ENCODE assay signal across 8 mouse cellular contexts in genomic region chr5:150233154-150233886, GRCm38 (mm10).
A peak's percentile ranks its signal among the peaks of the same experiment; 100 is the strongest.
DNase-seq lines count a peak whose midpoint lies in the region; ATAC-seq and TF ChIP-seq lines count a peak whose summit lies in the region.

No protein-coding gene starts in this region.

- peaks cover 27% of the 10 kb centered on the region for H3K4me1 ChIP-seq in E14TG2a.4 (replicated peaks; ENCODE audit: low read depth, low read length)
- no peaks in the 10 kb centered on the region for H3K4me1 ChIP-seq in forebrain, embryonic 13.5 days
- peaks cover 4% of the 10 kb centered on the region; the same call in 1 of the 2 replicates for H3K4me1 ChIP-seq in heart, embryonic 16.5 days (ENCODE audit: control insufficient read depth, insufficient read depth, low read length)
- H3K4me1 ChIP-seq in stomach, embryonic 14.5 days (ENCODE audit: control insufficient read depth, insufficient read depth, low read length) = no peaks in the 10 kb centered on the region

- no peaks in the 10 kb centered on the region for H3K27me3 ChIP-seq in E14TG2a.4 (ENCODE audit: insufficient read depth, low read length)
- no peaks in the 10 kb centered on the region for H3K27me3 ChIP-seq in forebrain, embryonic 13.5 days
- H3K27me3 ChIP-seq in heart, embryonic 16.5 days (ENCODE audit: control insufficient read depth, insufficient read depth, low read length) = no peaks in the 10 kb centered on the region
- H3K27me3 ChIP-seq in stomach, embryonic 14.5 days (ENCODE audit: control insufficient read depth, insufficient read depth, low read length) = no peaks in the 10 kb centered on the region

- H3K4me2 ChIP-seq in forebrain, embryonic 13.5 days = peak overlapping the region; percentile 20
- H3K4me2 ChIP-seq in heart, embryonic 16.5 days (ENCODE audit: low read depth, low read length) = no peak overlapping the region
- no peak overlapping the region for H3K4me2 ChIP-seq in stomach, embryonic 14.5 days (replicated peaks; ENCODE audit: low read depth, low read length)

- H3K9ac ChIP-seq in forebrain, embryonic 13.5 days = no peak overlapping the region
- no peak overlapping the region for H3K9ac ChIP-seq in heart, embryonic 16.5 days (ENCODE audit: low read length)
- H3K9ac ChIP-seq in stomach, embryonic 14.5 days (replicated peaks; ENCODE audit: low read depth, low read length) = no peak overlapping the region

- WGBS in forebrain, embryonic 13.5 days = 56% methylated on average over 17 of the region's 17 CpGs
- 53% methylated on average over 17 of the region's 17 CpGs for WGBS in heart, embryonic 16.5 days
- 54% methylated on average over 17 of the region's 17 CpGs for WGBS in stomach, embryonic 14.5 days

- peak; percentile 67; the same call in 1 of the 2 replicates for ATAC-seq in cerebellum, adult (ENCODE audit: insufficient number of reproducible peaks, low FRiP score, low TSS enrichment)
- ATAC-seq in forebrain, embryonic 13.5 days = peak; percentile 74
- peak; percentile 61 for ATAC-seq in heart, embryonic 16.5 days (replicated peaks; ENCODE audit: extremely low read depth, insufficient read depth, low FRiP score)
- ATAC-seq in stomach, embryonic 14.5 days (ENCODE audit: insufficient number of reproducible peaks, insufficient read depth, low FRiP score, low read depth) = 0 out of 2 replicates have a peak, but pooled peaks have one; percentile 42

- peak; percentile 49 for TF ChIP-seq CTCF in E14TG2a.4 (conservative IDR thresholded peaks at IDR 0.05; ENCODE audit: low read length)

- 0 out of 2 replicates have a peak overlapping the region, but pooled peaks have one; percentile 4 for H3K4me3 ChIP-seq in E14TG2a.4 (replicated peaks; ENCODE audit: low read length)
- H3K4me3 ChIP-seq in forebrain, embryonic 13.5 days = no peak overlapping the region
- no peak overlapping the region for H3K4me3 ChIP-seq in heart, embryonic 16.5 days (ENCODE audit: low read length)
- H3K4me3 ChIP-seq in stomach, embryonic 14.5 days (ENCODE audit: low read depth, low read length) = no peak overlapping the region

- no peaks in the 10 kb centered on the region for H3K9me3 ChIP-seq in E14TG2a.4 (ENCODE audit: low read length)
- H3K9me3 ChIP-seq in forebrain, embryonic 13.5 days (replicated peaks) = no peaks in the 10 kb centered on the region
- H3K9me3 ChIP-seq in heart, embryonic 16.5 days (replicated peaks; ENCODE audit: control insufficient read depth, low read length) = peaks cover 8% of the 10 kb centered on the region; the same call in 1 of the 2 replicates
- H3K9me3 ChIP-seq in stomach, embryonic 14.5 days (ENCODE audit: control insufficient read depth, low read depth, low read length) = peaks cover 3% of the 10 kb centered on the region; the same call in 1 of the 2 replicates

- H3K27ac ChIP-seq in forebrain, embryonic 13.5 days = no peak overlapping the region
- no peak overlapping the region for H3K27ac ChIP-seq in heart, embryonic 16.5 days (ENCODE audit: low read length)
- no peak overlapping the region for H3K27ac ChIP-seq in stomach, embryonic 14.5 days (ENCODE audit: low read length)

- peak; percentile 83 for DNase-seq in kidney, postnatal 10 days
- DNase-seq in liver = peak; percentile 51
- peak; percentile 68 for DNase-seq in naive thymus-derived CD4-positive, alpha-beta T cell, adult 2 months (ENCODE audit: low read depth)

- no peaks in the 10 kb centered on the region for H3K36me3 ChIP-seq in E14TG2a.4 (ENCODE audit: insufficient read depth, low read length)
- no peaks in the 10 kb centered on the region for H3K36me3 ChIP-seq in forebrain, embryonic 13.5 days (ENCODE audit: poor library complexity, severe bottlenecking)
- H3K36me3 ChIP-seq in heart, embryonic 16.5 days (ENCODE audit: control insufficient read depth, insufficient read depth) = 0 out of 2 replicates have a peak, but pooled peaks cover 2% of the 10 kb centered on the region
- H3K36me3 ChIP-seq in stomach, embryonic 14.5 days (ENCODE audit: control insufficient read depth, insufficient read depth, low read length) = no peaks in the 10 kb centered on the region
